Mouse (Mus musculus) testis, adult 2 months (tissue): ENCODE results near the gene 2410002F23Rik. TPM values are rescaled to one million over a fixed set of nuclear protein-coding genes. Genes with fewer than 3 reads are reported as not detected.
"Not testable (repeated sequence)": the region's sequence is repeated elsewhere in the genome, so short reads cannot be mapped to it uniquely, and the experiment has no call there.

Source experiments
- H3K27ac ChIP-seq: fragments of 200-500 bp; 2 replicates; pipeline ENCODE4 v1.5.1; 2012; ENCODE audit warnings: low read depth, low read length; ENCODE audit not compliant: control insufficient read depth, insufficient read depth
- H3K27me3 ChIP-seq: fragments of 200-500 bp; 2 replicates; pipeline ENCODE4 v1.6.1; 2012; ENCODE audit warnings: mild to moderate bottlenecking, low read length, moderate library complexity; ENCODE audit not compliant: control insufficient read depth, insufficient read depth
- H3K36me3 ChIP-seq: fragments of 200-500 bp; 2 replicates; pipeline ENCODE4 v1.6.1; 2012; ENCODE audit warnings: mild to moderate bottlenecking, low read length; ENCODE audit not compliant: control insufficient read depth, insufficient read depth
- H3K4me1 ChIP-seq: fragments of 200-500 bp; 2 replicates; pipeline ENCODE4 v1.6.1; 2012; ENCODE audit warnings: low read length; ENCODE audit not compliant: control insufficient read depth, insufficient read depth
- H3K4me3 ChIP-seq: fragments of 200-500 bp; 2 replicates; pipeline ENCODE4 v1.5.1; 2012; ENCODE audit warnings: low read depth, mild to moderate bottlenecking, low read length, moderate library complexity, mixed read lengths; ENCODE audit not compliant: control insufficient read depth
- CTCF ChIP-seq: fragments of 200-500 bp; IDR thresholded peaks from 2 replicates; pipeline ENCODE4 v1.5.1; 2012; ENCODE audit warnings: low read depth, mild to moderate bottlenecking, inconsistent platforms, low read length, moderate library complexity; ENCODE audit not compliant: control insufficient read depth, insufficient read depth, insufficient replicate concordance
- POLR2A ChIP-seq: fragments of 200-500 bp; IDR thresholded peaks from 2 replicates; pipeline ENCODE4 v1.6.1; 2012; ENCODE audit warnings: low read depth, mild to moderate bottlenecking, inconsistent platforms, low read length, moderate library complexity; ENCODE audit not compliant: control insufficient read depth
- polyA plus RNA-seq: library from polyadenylated mRNA; depleted of rRNA; stranded (reverse); fragments of >200 nt; gene quantifications from 2 replicates; pipeline ENCODE4 v1.2.3, GENCODE M21; 2012; rRNA removed

2410002F23Rik gene
- polyA plus RNA-seq, 1 experiment, result 55.4 TPM

- Histone ChIP-seq H3K4me3 (no peak overlapping the region), H3K27me3 (no peaks in the 10 kb centered on the region), H3K27ac (no peak overlapping the region), H3K36me3 (no peaks in the 10 kb centered on the region), H3K4me1 (no peaks in the 10 kb centered on the region)
- TF ChIP-seq CTCF, result no peak
- TF ChIP-seq POLR2A, result no peak
Observed at GRCm38 (mm10) chr7:44291418-44291817, 44.9 kb downstream of the 2410002F23Rik start.

- not testable (repeated sequence) for H3K27ac ChIP-seq, H3K36me3 ChIP-seq, H3K4me1 ChIP-seq, H3K4me3 ChIP-seq, H3K27me3 ChIP-seq
Observed at GRCm38 (mm10) chr7:44297501-44297900, 51.0 kb downstream of the 2410002F23Rik start.

Other genes with a start within 250 kb of the 2410002F23Rik start
- 13.7 and 14.6 TPM in 2 replicates for gene Klk1b26, start 234.6 kb upstream of the 2410002F23Rik start, polyA plus RNA-seq
- gene Klk1b27, start 194.4 kb upstream of the 2410002F23Rik start, polyA plus RNA-seq, result 41.9 and 52.7 TPM in 2 replicates
- gene Klk1b21, start 144.4 kb upstream of the 2410002F23Rik start, polyA plus RNA-seq, result 72.1 and 73.2 TPM in 2 replicates
- gene Klk1b22, start 134.0 kb upstream of the 2410002F23Rik start, polyA plus RNA-seq, result 7.0 and 9.2 TPM in 2 replicates
- gene Klk1b16, start 110.0 kb upstream of the 2410002F23Rik start, polyA plus RNA-seq, result 0.89 and 1.9 TPM in 2 replicates
- 74.1 and 87.1 TPM in 2 replicates for gene Klk1b24, start 58.5 kb upstream of the 2410002F23Rik start, polyA plus RNA-seq
- 5.2 and 7.8 TPM in 2 replicates for gene Klk1b3, start 48.5 kb upstream of the 2410002F23Rik start, polyA plus RNA-seq
- gene Klk1b4, start 39.3 kb upstream of the 2410002F23Rik start, polyA plus RNA-seq, result 1.7 and 2.3 TPM in 2 replicates
- 3.4 and 4.0 TPM in 2 replicates for gene Klk1b5, start 30.8 kb upstream of the 2410002F23Rik start, polyA plus RNA-seq
- 12.6 and 17.1 TPM in 2 replicates for gene Klk1, start 21.4 kb upstream of the 2410002F23Rik start, polyA plus RNA-seq
- 89.1 and 101 TPM in 2 replicates for gene Gm36864, start 10.5 kb upstream of the 2410002F23Rik start, polyA plus RNA-seq
- 1,462 and 1,528 TPM in 2 replicates for gene 1700028J19Rik, start within 50 bp of the 2410002F23Rik start, polyA plus RNA-seq
- 29.1 and 29.8 TPM in 2 replicates for gene Acp4, start 10.7 kb downstream of the 2410002F23Rik start, polyA plus RNA-seq
- 3,148 and 3,520 TPM in 2 replicates for gene Gm15517, start 14.7 kb downstream of the 2410002F23Rik start, polyA plus RNA-seq
- 1.7 and 3.1 TPM in 2 replicates for gene Clec11a, start 60.2 kb downstream of the 2410002F23Rik start, polyA plus RNA-seq
- gene Shank1, start 63.5 kb downstream of the 2410002F23Rik start, polyA plus RNA-seq, result 4.0 and 5.5 TPM in 2 replicates
- 2.0 TPM in 2 replicates for gene Syt3, start 137.4 kb downstream of the 2410002F23Rik start, polyA plus RNA-seq
- 112 and 131 TPM in 2 replicates for gene 1700008O03Rik, start 139.1 kb downstream of the 2410002F23Rik start, polyA plus RNA-seq
- 0.46 and 0.55 TPM in 2 replicates for gene Lrrc4b, start 182.3 kb downstream of the 2410002F23Rik start, polyA plus RNA-seq
- gene Aspdh, start 218.7 kb downstream of the 2410002F23Rik start, polyA plus RNA-seq, result 1.00 and 1.2 TPM in 2 replicates
- 118 and 120 TPM in 2 replicates for gene Josd2, start 221.3 kb downstream of the 2410002F23Rik start, polyA plus RNA-seq
- 122 and 127 TPM in 2 replicates for gene Emc10, start 249.8 kb downstream of the 2410002F23Rik start, polyA plus RNA-seq
- gene Fam71e1, start 249.9 kb downstream of the 2410002F23Rik start, polyA plus RNA-seq, result 1,517 and 1,849 TPM in 2 replicates